17 mouse cellular contexts compared by ENCODE assay signal in the genomic region with DNA sequence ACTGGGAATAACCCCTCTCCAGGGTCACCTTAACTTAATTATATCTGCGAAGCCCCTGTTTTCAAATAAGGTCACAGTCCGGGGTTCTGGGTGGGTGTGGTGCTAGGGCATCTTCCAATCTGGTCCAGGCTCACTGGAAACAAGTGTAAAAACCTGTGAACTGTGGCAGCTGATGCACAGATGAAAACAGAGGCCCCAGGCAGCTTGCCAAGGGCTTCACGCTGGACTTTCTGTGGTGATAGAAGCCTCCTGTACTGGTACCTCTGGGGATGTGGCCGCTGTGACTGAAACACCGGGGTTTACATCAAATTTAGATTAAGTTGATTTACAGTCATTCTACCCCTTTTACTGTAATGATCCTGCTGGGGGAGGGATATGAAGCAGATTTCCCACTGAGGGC.
DNase-seq lines count a peak whose midpoint lies in the region; ATAC-seq and TF ChIP-seq lines count a peak whose summit lies in the region.
"Had no signal": no experiment of that assay in that cellular context is flagged by ENCODE, and none has a peak within 500 bp of the region (broad histone marks: within the 10 kb centered on the region; RNA-seq: fewer than 3 reads in every experiment).

No protein-coding gene starts in this region.

- H3K36me3 ChIP-seq in neural tube, embryonic 13.5 days, result no peaks in the 10 kb centered on the region
- no peaks in the 10 kb centered on the region for H3K36me3 ChIP-seq in neural tube, embryonic 14.5 days (ENCODE audit: control insufficient read depth, insufficient read depth, low read length)
- no peaks in the 10 kb centered on the region for H3K36me3 ChIP-seq in kidney, embryonic 16.5 days (ENCODE audit: insufficient read depth, low read length)
- H3K36me3 ChIP-seq: embryonic facial prominence, embryonic 12.5 days; G1E; heart, embryonic 12.5 days had no signal

- no peaks in the 10 kb centered on the region for H3K27me3 ChIP-seq in neural tube, embryonic 13.5 days
- no peaks in the 10 kb centered on the region for H3K27me3 ChIP-seq in neural tube, embryonic 14.5 days (ENCODE audit: control insufficient read depth, insufficient read depth, low read length)
- no peaks in the 10 kb centered on the region for H3K27me3 ChIP-seq in kidney, embryonic 16.5 days (ENCODE audit: insufficient read depth, low read length)
- H3K27me3 ChIP-seq: embryonic facial prominence, embryonic 12.5 days; heart, embryonic 12.5 days had no signal

- no peak overlapping the region for H3K4me2 ChIP-seq in neural tube, embryonic 13.5 days
- H3K4me2 ChIP-seq in neural tube, embryonic 14.5 days (ENCODE audit: low read depth, low read length), result peak overlapping the region; percentile 8; the same call in 1 of the 2 replicates
- no peak overlapping the region for H3K4me2 ChIP-seq in kidney, embryonic 16.5 days (replicated peaks; ENCODE audit: low read depth, low read length)
- H3K4me2 ChIP-seq: embryonic facial prominence, embryonic 12.5 days; heart, embryonic 12.5 days had no signal

- H3K9me3 ChIP-seq in neural tube, embryonic 13.5 days, result no peaks in the 10 kb centered on the region
- no peaks in the 10 kb centered on the region for H3K9me3 ChIP-seq in neural tube, embryonic 14.5 days (ENCODE audit: control insufficient read depth, low read length)
- H3K9me3 ChIP-seq in kidney, embryonic 16.5 days (ENCODE audit: low read length), result no peaks in the 10 kb centered on the region
- H3K9me3 ChIP-seq: embryonic facial prominence, embryonic 12.5 days; heart, embryonic 12.5 days had no signal

- peak overlapping the region; percentile 65 for H3K27ac ChIP-seq in layer of hippocampus, adult 2 months
- peak overlapping the region; percentile 57 for H3K27ac ChIP-seq in neural tube, embryonic 13.5 days (replicated peaks)
- H3K27ac ChIP-seq in neural tube, embryonic 14.5 days (ENCODE audit: low read depth, low read length), result peak overlapping the region; percentile 16; the same call in 1 of the 2 replicates
- H3K27ac ChIP-seq in kidney, embryonic 16.5 days (ENCODE audit: low read length), result no peak overlapping the region
- H3K27ac ChIP-seq: embryonic facial prominence, embryonic 12.5 days; hindbrain, postnatal 0 days had no signal

- TF ChIP-seq CTCF in layer of hippocampus, adult 2 months (conservative IDR thresholded peaks at IDR 0.05), result no peak

- ATAC-seq in neural tube, embryonic 13.5 days (ENCODE audit: low read depth), result no peak
- no peak for ATAC-seq in neural tube, embryonic 14.5 days (ENCODE audit: low read depth)
- ATAC-seq in kidney, embryonic 16.5 days (ENCODE audit: low FRiP score, low TSS enrichment), result no peak
- ATAC-seq: CD4-positive, CD25-positive, alpha-beta regulatory T cell, adult 4 months; forebrain, postnatal 0 days; hindbrain, postnatal 0 days had no signal

- no peak for DNase-seq in layer of hippocampus, adult 2 months (ENCODE audit: low spot score in 2 of 2)
- DNase-seq in layer of hippocampus, postnatal 10 days (ENCODE audit: low spot score in 2 of 2), result no peak
- no peak for DNase-seq in neural tube, embryonic 10.5 days (ENCODE audit: extremely low spot score, low spot score)
- DNase-seq: adrenal gland, postnatal 10 days; cerebellum, adult 11-12 months; cerebellum, adult 9-10 months; forebrain, postnatal 0 days; gastrocnemius, postnatal 14 days; heart, postnatal 36 days had no signal

- H3K4me3 ChIP-seq in layer of hippocampus, adult 2 months, result no peak overlapping the region
- no peak overlapping the region for H3K4me3 ChIP-seq in neural tube, embryonic 13.5 days
- H3K4me3 ChIP-seq in neural tube, embryonic 14.5 days (ENCODE audit: low read depth, low read length), result no peak overlapping the region
- no peak overlapping the region for H3K4me3 ChIP-seq in kidney, embryonic 16.5 days (ENCODE audit: low read length)
- H3K4me3 ChIP-seq: embryonic facial prominence, embryonic 12.5 days; heart, embryonic 12.5 days had no signal

- no peak overlapping the region for H3K9ac ChIP-seq in neural tube, embryonic 13.5 days
- no peak overlapping the region for H3K9ac ChIP-seq in neural tube, embryonic 14.5 days (replicated peaks; ENCODE audit: low read depth, low read length)
- no peak overlapping the region for H3K9ac ChIP-seq in kidney, embryonic 16.5 days (replicated peaks; ENCODE audit: low read length)
- H3K9ac ChIP-seq: embryonic facial prominence, embryonic 12.5 days; forebrain, postnatal 0 days; heart, embryonic 12.5 days had no signal

- peaks cover 29% of the 10 kb centered on the region for H3K4me1 ChIP-seq in neural tube, embryonic 13.5 days (replicated peaks)
- peaks cover 6% of the 10 kb centered on the region for H3K4me1 ChIP-seq in neural tube, embryonic 14.5 days (ENCODE audit: control insufficient read depth, insufficient read depth, low read length)
- peaks cover 6% of the 10 kb centered on the region; the same call in 1 of the 2 replicates for H3K4me1 ChIP-seq in kidney, embryonic 16.5 days (ENCODE audit: insufficient read depth, low read length)

- WGBS in neural tube, embryonic 13.5 days, result 33% methylated on average over 5 of the region's 5 CpGs
- whole genome bisulfite sequencing in neural tube, embryonic 14.5 days, result 42% methylated on average over 5 of the region's 5 CpGs
- 62% methylated on average over 5 of the region's 5 CpGs for WGBS in kidney, embryonic 16.5 days
